Mouse (Mus musculus): ENCODE data around the gene Cdh22. TPM values are rescaled to one million over a fixed set of nuclear protein-coding genes. Genes with fewer than 3 reads are reported as not detected.
A peak's percentile ranks its signal among the peaks of the same experiment; 100 is the strongest.

Cdh22 gene
- polyA plus RNA-seq, 1 experiment from 2014 or later: 3.4 TPM

DNA sequence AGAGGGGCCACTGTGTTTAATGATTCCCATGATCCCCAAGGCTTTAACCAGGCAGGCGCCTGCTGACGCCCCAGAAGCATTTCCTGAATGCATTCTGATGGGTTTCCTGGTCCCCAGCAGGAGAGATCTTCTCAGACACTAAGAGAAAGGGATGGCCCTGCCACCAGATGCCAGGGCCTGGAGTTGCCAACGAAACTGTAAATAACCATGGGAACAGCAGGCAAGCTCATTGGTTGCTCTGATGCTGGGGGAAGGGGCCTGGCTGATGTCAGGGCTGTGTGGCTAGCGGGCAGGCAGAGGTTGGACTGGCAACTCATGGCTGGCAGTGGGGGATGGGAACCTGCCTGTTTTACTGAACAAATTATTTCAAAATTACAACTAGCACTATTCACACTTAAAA, 38.9 kb upstream of the Cdh22 start:
- Histone ChIP-seq H3K27me3 (ENCODE audit: control insufficient read depth, insufficient read depth, low read length) (no peaks in the 10 kb centered on the region), H3K4me1 (ENCODE audit: control insufficient read depth, insufficient read depth, low read length) (peaks cover 11% of the 10 kb centered on the region), H3K27ac (ENCODE audit: low read depth, low read length) (no peak overlapping the region), H3K4me3 (ENCODE audit: low read depth, low read length) (no peak overlapping the region), H3K9ac (ENCODE audit: low read length) (no peak overlapping the region), H3K9me3 (ENCODE audit: control insufficient read depth, low read length) (no peaks in the 10 kb centered on the region), H3K4me2 (ENCODE audit: low read depth) (no peak overlapping the region), H3K36me3 (ENCODE audit: control insufficient read depth, insufficient read depth, low read length) (no peaks in the 10 kb centered on the region; the same call in 1 of the 2 replicates)
- 36% methylated on average over 4 of the region's 4 CpGs for WGBS
- no peak for DNase-seq (ENCODE audit: low spot score)
- ATAC-seq (ENCODE audit: insufficient read depth, low FRiP score, low TSS enrichment): no peak

DNA sequence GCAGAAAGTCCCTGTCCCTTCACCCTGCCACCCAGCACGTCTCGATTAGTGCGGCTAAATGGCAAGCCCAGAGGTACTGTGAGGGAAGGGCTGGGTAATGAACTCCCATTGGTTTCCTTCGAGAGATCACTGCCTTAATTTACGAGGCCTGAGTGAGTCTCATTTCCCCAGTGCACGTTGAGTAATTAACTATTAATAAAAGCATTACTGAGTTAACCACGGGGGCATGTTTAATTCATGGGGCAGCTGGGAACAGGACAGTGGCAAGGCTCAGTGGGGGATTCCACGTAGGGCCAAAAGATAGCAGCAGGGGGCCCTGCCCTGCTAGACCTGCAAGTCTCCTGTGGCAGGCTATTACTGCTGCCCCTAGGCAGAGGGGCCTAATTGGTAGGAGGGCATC, 36.7 kb upstream of the Cdh22 start:
- no peak overlapping the region for H3K4me2 ChIP-seq (ENCODE audit: low read depth)
- H3K4me3 ChIP-seq (ENCODE audit: low read depth, low read length): no peak overlapping the region
- H3K36me3 ChIP-seq (ENCODE audit: control insufficient read depth, insufficient read depth, low read length): no peaks in the 10 kb centered on the region
- no peaks in the 10 kb centered on the region for H3K9me3 ChIP-seq (ENCODE audit: control insufficient read depth, low read length)
- no peak for DNase-seq (ENCODE audit: low spot score)
- H3K27me3 ChIP-seq (ENCODE audit: control insufficient read depth, insufficient read depth, low read length): 0 out of 2 replicates have a peak, but pooled peaks cover 2% of the 10 kb centered on the region
- ATAC-seq (ENCODE audit: insufficient read depth, low FRiP score, low TSS enrichment): no peak; the same call in 1 of the 2 replicates
- WGBS: 11% methylated on average over 8 of the region's 8 CpGs
- no peak overlapping the region for H3K9ac ChIP-seq (ENCODE audit: low read length)
- peaks cover 11% of the 10 kb centered on the region for H3K4me1 ChIP-seq (ENCODE audit: control insufficient read depth, insufficient read depth, low read length)
- no peak overlapping the region for H3K27ac ChIP-seq (ENCODE audit: low read depth, low read length)

DNA sequence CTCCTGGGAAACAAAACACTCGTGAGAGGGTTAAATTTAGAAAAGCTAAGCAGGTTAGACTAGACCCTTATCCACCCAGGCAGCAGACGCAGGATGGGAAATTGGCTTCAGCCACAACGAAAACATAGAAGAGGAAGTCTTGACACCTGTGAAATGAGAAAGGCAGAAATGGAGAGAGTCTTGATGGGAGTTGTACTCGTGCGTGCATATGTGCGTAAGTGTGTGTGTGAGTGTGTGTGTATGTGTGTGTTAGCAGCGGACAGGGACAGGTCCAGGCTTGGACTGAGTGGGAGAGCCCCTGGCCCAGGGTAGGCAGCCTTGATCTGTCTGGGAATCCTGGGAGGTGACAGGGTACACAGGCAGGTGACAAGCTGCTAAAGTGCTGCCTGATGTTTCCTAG, 36.2 kb upstream of the Cdh22 start:
- WGBS: 61% methylated on average over 7 of the region's 7 CpGs

DNA sequence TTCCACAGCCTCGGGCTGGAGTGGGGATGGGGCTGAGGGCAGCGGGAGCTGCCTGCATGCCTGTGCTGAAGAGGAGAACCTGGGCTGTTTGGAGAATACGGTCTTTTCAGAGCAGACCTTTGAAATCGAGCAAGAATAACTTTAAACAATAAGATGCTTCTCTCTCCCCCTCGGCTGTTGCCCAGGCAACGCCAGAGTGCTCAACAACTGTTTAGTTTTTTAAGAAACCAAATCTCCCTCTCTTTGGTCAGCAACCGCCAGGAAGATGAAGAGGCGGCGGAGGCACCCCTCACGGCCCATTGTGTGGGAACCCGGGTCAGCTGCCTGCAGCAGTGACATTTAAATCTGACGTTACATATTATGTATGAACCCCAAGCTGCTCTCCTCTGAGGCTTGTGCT, 32.1 kb upstream of the Cdh22 start:
- H3K27ac ChIP-seq (ENCODE audit: low read depth, low read length): no peak overlapping the region
- H3K4me2 ChIP-seq (ENCODE audit: low read depth): no peak overlapping the region
- ATAC-seq (ENCODE audit: insufficient read depth, low FRiP score, low TSS enrichment) (no peak), DNase-seq (ENCODE audit: low spot score) (no peak)
- no peak overlapping the region for H3K4me3 ChIP-seq (ENCODE audit: low read depth, low read length)
- H3K27me3 ChIP-seq (ENCODE audit: control insufficient read depth, insufficient read depth, low read length): 0 out of 2 replicates have a peak, but pooled peaks cover 2% of the 10 kb centered on the region
- H3K9ac ChIP-seq (ENCODE audit: low read length): no peak overlapping the region
- no peaks in the 10 kb centered on the region for H3K9me3 ChIP-seq (ENCODE audit: control insufficient read depth, low read length)
- peaks cover 10% of the 10 kb centered on the region for H3K4me1 ChIP-seq (ENCODE audit: control insufficient read depth, insufficient read depth, low read length)
- WGBS: 13% methylated on average over 12 of the region's 12 CpGs
- no peaks in the 10 kb centered on the region for H3K36me3 ChIP-seq (ENCODE audit: control insufficient read depth, insufficient read depth, low read length)

More for the DNA sequence above, 36.2 kb upstream of the Cdh22 start:
- ATAC-seq (ENCODE audit: insufficient read depth, low FRiP score, low TSS enrichment) (0 out of 2 replicates have a peak, but pooled peaks have one; percentile 28), DNase-seq (ENCODE audit: low spot score) (no peak)
- Histone ChIP-seq H3K27ac (ENCODE audit: low read depth, low read length) (no peak overlapping the region), H3K4me3 (ENCODE audit: low read depth, low read length) (no peak overlapping the region), H3K27me3 (ENCODE audit: control insufficient read depth, insufficient read depth, low read length) (0 out of 2 replicates have a peak, but pooled peaks cover 2% of the 10 kb centered on the region), H3K9me3 (ENCODE audit: control insufficient read depth, low read length) (no peaks in the 10 kb centered on the region), H3K9ac (ENCODE audit: low read length) (no peak overlapping the region), H3K4me2 (ENCODE audit: low read depth) (no peak overlapping the region), H3K4me1 (ENCODE audit: control insufficient read depth, insufficient read depth, low read length) (peaks cover 11% of the 10 kb centered on the region), H3K36me3 (ENCODE audit: control insufficient read depth, insufficient read depth, low read length) (no peaks in the 10 kb centered on the region)

DNA sequence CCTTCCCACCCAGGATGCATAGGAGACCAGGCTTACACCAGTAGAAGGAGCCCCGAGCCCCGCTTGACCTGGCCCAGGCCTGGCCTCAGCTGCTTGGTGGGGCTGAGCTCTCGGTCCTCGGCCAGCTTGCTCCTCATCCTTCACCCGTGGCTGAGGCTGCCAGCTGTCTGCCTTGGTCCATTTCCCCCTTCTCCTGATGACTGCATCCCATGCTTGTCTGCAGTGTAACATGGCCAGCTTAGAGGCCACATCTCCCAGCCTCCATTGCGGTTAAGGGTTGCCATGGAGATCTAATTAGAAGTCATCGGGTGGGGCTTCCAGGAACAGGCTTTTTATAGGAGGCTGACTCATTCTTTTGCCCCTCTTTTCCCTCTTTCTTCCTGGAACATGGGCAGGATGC, 29.2 kb upstream of the Cdh22 start:
- Histone ChIP-seq H3K9ac (ENCODE audit: low read length) (no peak overlapping the region), H3K4me1 (ENCODE audit: control insufficient read depth, insufficient read depth, low read length) (peaks cover 6% of the 10 kb centered on the region), H3K27ac (ENCODE audit: low read depth, low read length) (no peak overlapping the region), H3K4me2 (ENCODE audit: low read depth) (no peak overlapping the region), H3K27me3 (ENCODE audit: control insufficient read depth, insufficient read depth, low read length) (0 out of 2 replicates have a peak, but pooled peaks cover 5% of the 10 kb centered on the region), H3K4me3 (ENCODE audit: low read depth, low read length) (no peak overlapping the region), H3K9me3 (ENCODE audit: control insufficient read depth, low read length) (no peaks in the 10 kb centered on the region), H3K36me3 (ENCODE audit: control insufficient read depth, insufficient read depth, low read length) (no peaks in the 10 kb centered on the region)
- DNase-seq (ENCODE audit: low spot score): no peak
- no peak for ATAC-seq (ENCODE audit: insufficient read depth, low FRiP score, low TSS enrichment)
- WGBS: 59% methylated on average over 7 of the region's 7 CpGs

DNA sequence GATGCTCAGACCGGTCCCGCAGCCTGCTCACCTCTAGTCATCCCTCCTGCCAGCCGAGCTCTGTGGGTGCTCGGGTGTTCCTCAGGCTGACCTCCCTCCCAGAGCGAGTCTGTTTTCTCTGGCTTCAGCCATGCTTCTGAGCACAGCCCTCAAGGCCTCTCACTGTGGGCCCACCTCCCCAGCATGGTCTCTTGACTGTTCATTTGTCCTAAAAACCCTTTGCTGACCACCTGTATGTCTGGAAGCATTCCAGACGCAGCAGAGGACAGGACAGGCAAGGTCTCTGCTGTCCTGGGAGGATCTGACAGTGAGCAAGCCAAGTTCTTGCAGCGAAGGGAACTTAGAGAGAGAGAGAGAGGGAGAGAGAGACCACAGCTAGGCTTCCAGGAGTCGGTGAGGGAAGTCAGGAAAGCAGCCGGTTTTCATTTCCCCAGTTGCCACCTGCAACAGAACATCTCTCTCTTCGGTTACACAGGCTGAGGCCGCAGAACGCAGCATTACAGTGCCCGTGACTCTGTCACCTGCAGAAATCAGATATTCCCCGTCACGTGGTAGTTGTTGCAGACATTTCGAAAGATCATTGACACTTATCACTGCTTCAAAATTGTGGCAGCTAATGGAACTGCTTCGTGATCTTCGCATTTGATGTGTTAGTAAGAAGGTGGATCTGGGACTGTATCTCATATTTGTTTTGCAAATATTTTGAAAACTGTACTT, 27.8 kb upstream of the Cdh22 start:
- 0 out of 2 replicates have a peak, but pooled peaks cover 3% of the 10 kb centered on the region for H3K27me3 ChIP-seq (ENCODE audit: control insufficient read depth, insufficient read depth, low read length)
- no peak for DNase-seq (ENCODE audit: low spot score)
- no peaks in the 10 kb centered on the region for H3K9me3 ChIP-seq (ENCODE audit: control insufficient read depth, low read length)
- no peak overlapping the region for H3K27ac ChIP-seq (ENCODE audit: low read depth, low read length)
- 65% methylated on average over 18 of the region's 18 CpGs for WGBS
- no peak overlapping the region for H3K4me2 ChIP-seq (ENCODE audit: low read depth)
- H3K36me3 ChIP-seq (ENCODE audit: control insufficient read depth, insufficient read depth, low read length): no peaks in the 10 kb centered on the region
- no peak overlapping the region for H3K9ac ChIP-seq (ENCODE audit: low read length)
- peaks cover 6% of the 10 kb centered on the region for H3K4me1 ChIP-seq (ENCODE audit: control insufficient read depth, insufficient read depth, low read length)
- ATAC-seq (ENCODE audit: insufficient read depth, low FRiP score, low TSS enrichment): no peak
- no peak overlapping the region for H3K4me3 ChIP-seq (ENCODE audit: low read depth, low read length)

DNA sequence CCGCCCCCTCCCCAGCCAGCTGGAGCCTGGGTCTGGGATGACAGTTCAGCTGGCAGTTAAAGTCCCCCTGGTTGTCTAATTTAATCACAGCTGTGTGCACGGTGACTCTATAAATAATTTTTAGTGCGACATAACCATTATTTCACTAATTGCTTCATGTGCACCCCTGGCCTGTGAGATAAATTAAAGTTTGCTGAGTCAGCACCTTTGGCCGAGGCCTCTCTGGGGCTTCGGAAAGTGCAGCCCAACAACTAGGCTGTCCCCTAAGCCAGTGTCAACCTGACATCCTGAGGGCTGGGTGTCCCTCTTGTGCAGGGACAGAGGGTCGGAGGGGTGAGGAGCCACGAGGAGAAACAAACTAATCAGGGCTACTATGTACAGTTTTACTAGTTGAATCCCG, 25.2 kb upstream of the Cdh22 start:
- Histone ChIP-seq H3K27ac (ENCODE audit: low read depth, low read length) (no peak overlapping the region), H3K4me3 (ENCODE audit: low read depth, low read length) (no peak overlapping the region), H3K4me2 (ENCODE audit: low read depth) (no peak overlapping the region), H3K36me3 (ENCODE audit: control insufficient read depth, insufficient read depth, low read length) (no peaks in the 10 kb centered on the region), H3K4me1 (ENCODE audit: control insufficient read depth, insufficient read depth, low read length) (peaks cover 6% of the 10 kb centered on the region), H3K9ac (ENCODE audit: low read length) (no peak overlapping the region), H3K9me3 (ENCODE audit: control insufficient read depth, low read length) (no peaks in the 10 kb centered on the region), H3K27me3 (ENCODE audit: control insufficient read depth, insufficient read depth, low read length) (peaks cover 10% of the 10 kb centered on the region; the same call in 1 of the 2 replicates)
- no peak for ATAC-seq (ENCODE audit: insufficient read depth, low FRiP score, low TSS enrichment)
- 70% methylated on average over 8 of the region's 8 CpGs for WGBS
- no peak for DNase-seq (ENCODE audit: low spot score)

DNA sequence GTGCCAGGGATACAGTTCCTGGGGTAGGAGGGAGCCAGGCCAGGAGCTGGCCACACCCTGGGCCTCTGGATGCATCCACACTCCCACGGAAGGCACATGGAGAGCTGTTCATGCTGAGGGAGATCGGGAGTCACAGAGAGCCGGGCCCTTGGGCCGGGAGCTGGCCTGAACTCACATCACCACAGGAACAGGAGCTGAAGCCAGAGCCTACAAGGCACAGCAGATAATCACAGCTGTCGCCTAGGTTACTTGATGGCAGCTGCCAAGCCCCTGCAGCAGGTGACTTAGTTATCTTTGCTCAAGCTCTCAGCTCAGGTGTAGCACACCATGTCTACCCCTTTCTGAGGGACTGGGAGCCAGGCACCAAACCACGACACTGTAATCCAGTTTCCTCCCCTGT, 23.7 kb upstream of the Cdh22 start:
- Histone ChIP-seq H3K4me3 (ENCODE audit: low read depth, low read length) (no peak overlapping the region), H3K27ac (ENCODE audit: low read depth, low read length) (no peak overlapping the region), H3K27me3 (ENCODE audit: control insufficient read depth, insufficient read depth, low read length) (peaks cover 18% of the 10 kb centered on the region; the same call in 1 of the 2 replicates), H3K4me1 (ENCODE audit: control insufficient read depth, insufficient read depth, low read length) (peaks cover 3% of the 10 kb centered on the region; the same call in 1 of the 2 replicates), H3K36me3 (ENCODE audit: control insufficient read depth, insufficient read depth, low read length) (no peaks in the 10 kb centered on the region), H3K9me3 (ENCODE audit: control insufficient read depth, low read length) (no peaks in the 10 kb centered on the region), H3K4me2 (ENCODE audit: low read depth) (no peak overlapping the region), H3K9ac (ENCODE audit: low read length) (no peak overlapping the region)
- no peak for DNase-seq (ENCODE audit: low spot score)
- WGBS: 93% methylated on average over 6 of the region's 6 CpGs
- no peak for ATAC-seq (ENCODE audit: insufficient read depth, low FRiP score, low TSS enrichment)

All from neural tube, embryonic 11.5 days (tissue).